Mouse (Mus musculus): ENCODE data around the gene Patj. TPM values are rescaled to one million over a fixed set of nuclear protein-coding genes. Genes with fewer than 3 reads are reported as not detected.

Gene Patj
- polyA plus RNA-seq, 1 experiment from 2014 or later = 1.4 TPM

- H3K4me3 ChIP-seq (replicated peaks) = no peak overlapping the region
- H3K27ac ChIP-seq = no peak overlapping the region
- no peaks in the 10 kb centered on the region for H3K4me1 ChIP-seq (replicated peaks)
- DNase-seq = no peak
- H3K4me2 ChIP-seq = no peak overlapping the region
- ATAC-seq (ENCODE audit: low read depth) = no peak
- H3K27me3 ChIP-seq = no peaks in the 10 kb centered on the region
- WGBS (ENCODE audit: insufficient replicate concordance) = 81% methylated on average over 13 of the region's 13 CpGs
- no peaks in the 10 kb centered on the region for H3K36me3 ChIP-seq
- no peak overlapping the region for H3K9ac ChIP-seq
- no peaks in the 10 kb centered on the region for H3K9me3 ChIP-seq (replicated peaks)
Measured at GRCm38 (mm10) chr4:98557192-98557591, 161.6 kb downstream of the Patj start.

- Histone ChIP-seq H3K27ac (no peak overlapping the region), H3K27me3 (no peaks in the 10 kb centered on the region), H3K4me3 (replicated peaks) (no peak overlapping the region), H3K4me1 (replicated peaks) (no peaks in the 10 kb centered on the region), H3K36me3 (no peaks in the 10 kb centered on the region), H3K4me2 (no peak overlapping the region), H3K9ac (no peak overlapping the region), H3K9me3 (replicated peaks) (no peaks in the 10 kb centered on the region)
- no peak for ATAC-seq (ENCODE audit: low read depth)
- 83% methylated on average over 9 of the region's 9 CpGs for WGBS (ENCODE audit: insufficient replicate concordance)
- DNase-seq = no peak
Measured at GRCm38 (mm10) chr4:98560196-98560830, 164.7 kb downstream of the Patj start.

GRCm38 (mm10) chr4:98563082-98563481 lies 167.5 kb downstream of the Patj start:
- Histone ChIP-seq H3K27ac (no peak overlapping the region), H3K4me3 (replicated peaks) (no peak overlapping the region), H3K36me3 (no peaks in the 10 kb centered on the region), H3K9ac (no peak overlapping the region), H3K9me3 (replicated peaks) (no peaks in the 10 kb centered on the region), H3K4me1 (replicated peaks) (no peaks in the 10 kb centered on the region), H3K4me2 (no peak overlapping the region), H3K27me3 (no peaks in the 10 kb centered on the region)
- WGBS (ENCODE audit: insufficient replicate concordance) = 53% methylated on average over 5 of the region's 5 CpGs
- ATAC-seq (ENCODE audit: low read depth) = no peak
- no peak for DNase-seq

GRCm38 (mm10) chr4:98563506-98564195 lies 168.1 kb downstream of the Patj start:
- DNase-seq (no peak), ATAC-seq (ENCODE audit: low read depth) (no peak)
- Histone ChIP-seq H3K4me3 (replicated peaks) (no peak overlapping the region), H3K9me3 (replicated peaks) (no peaks in the 10 kb centered on the region), H3K4me2 (no peak overlapping the region), H3K27me3 (no peaks in the 10 kb centered on the region), H3K4me1 (replicated peaks) (no peaks in the 10 kb centered on the region), H3K9ac (no peak overlapping the region), H3K27ac (no peak overlapping the region), H3K36me3 (no peaks in the 10 kb centered on the region)
- 62% methylated on average over 10 of the region's 10 CpGs for WGBS (ENCODE audit: insufficient replicate concordance)

GRCm38 (mm10) chr4:98564196-98564865 lies 168.7 kb downstream of the Patj start:
- no peaks in the 10 kb centered on the region for H3K9me3 ChIP-seq (replicated peaks)
- no peak overlapping the region for H3K9ac ChIP-seq
- DNase-seq (no peak), ATAC-seq (ENCODE audit: low read depth) (no peak)
- WGBS (ENCODE audit: insufficient replicate concordance) = 62% methylated on average over 6 of the region's 6 CpGs
- H3K4me3 ChIP-seq (replicated peaks) = no peak overlapping the region
- H3K4me1 ChIP-seq (replicated peaks) = no peaks in the 10 kb centered on the region
- H3K27me3 ChIP-seq = no peaks in the 10 kb centered on the region
- no peak overlapping the region for H3K4me2 ChIP-seq
- H3K36me3 ChIP-seq = no peaks in the 10 kb centered on the region
- no peak overlapping the region for H3K27ac ChIP-seq

GRCm38 (mm10) chr4:98566741-98567140 lies 171.2 kb downstream of the Patj start:
- no peak overlapping the region for H3K9ac ChIP-seq
- no peaks in the 10 kb centered on the region for H3K27me3 ChIP-seq
- no peak overlapping the region for H3K4me2 ChIP-seq
- DNase-seq (no peak), ATAC-seq (ENCODE audit: low read depth) (no peak)
- no peaks in the 10 kb centered on the region for H3K4me1 ChIP-seq (replicated peaks)
- H3K36me3 ChIP-seq = no peaks in the 10 kb centered on the region
- no peak overlapping the region for H3K27ac ChIP-seq
- 62% methylated on average over 6 of the region's 6 CpGs for WGBS (ENCODE audit: insufficient replicate concordance)
- H3K9me3 ChIP-seq (replicated peaks) = no peaks in the 10 kb centered on the region
- H3K4me3 ChIP-seq (replicated peaks) = no peak overlapping the region

GRCm38 (mm10) chr4:98567457-98567856 lies 171.9 kb downstream of the Patj start:
- Histone ChIP-seq H3K9ac (no peak overlapping the region), H3K9me3 (replicated peaks) (no peaks in the 10 kb centered on the region), H3K4me2 (no peak overlapping the region), H3K4me3 (replicated peaks) (no peak overlapping the region), H3K4me1 (replicated peaks) (no peaks in the 10 kb centered on the region), H3K27ac (no peak overlapping the region), H3K36me3 (no peaks in the 10 kb centered on the region), H3K27me3 (no peaks in the 10 kb centered on the region)
- WGBS (ENCODE audit: insufficient replicate concordance) = 78% methylated on average over 9 of the region's 9 CpGs
- no peak for DNase-seq
- ATAC-seq (ENCODE audit: low read depth) = no peak

GRCm38 (mm10) chr4:98569904-98570303 lies 174.3 kb downstream of the Patj start:
- Histone ChIP-seq H3K9me3 (replicated peaks) (no peaks in the 10 kb centered on the region), H3K36me3 (no peaks in the 10 kb centered on the region), H3K27ac (no peak overlapping the region), H3K4me3 (replicated peaks) (no peak overlapping the region), H3K9ac (no peak overlapping the region), H3K4me1 (replicated peaks) (no peaks in the 10 kb centered on the region), H3K27me3 (no peaks in the 10 kb centered on the region), H3K4me2 (no peak overlapping the region)
- 48% methylated on average over 4 of the region's 4 CpGs for WGBS (ENCODE audit: insufficient replicate concordance)
- no peak for DNase-seq
- ATAC-seq (ENCODE audit: low read depth) = no peak

GRCm38 (mm10) chr4:98577275-98577674 lies 181.7 kb downstream of the Patj start:
- Histone ChIP-seq H3K4me2 (no peak overlapping the region), H3K27me3 (no peaks in the 10 kb centered on the region), H3K9me3 (replicated peaks) (no peaks in the 10 kb centered on the region), H3K27ac (no peak overlapping the region), H3K4me1 (replicated peaks) (no peaks in the 10 kb centered on the region), H3K9ac (no peak overlapping the region), H3K4me3 (replicated peaks) (no peak overlapping the region), H3K36me3 (no peaks in the 10 kb centered on the region)
- ATAC-seq (ENCODE audit: low read depth) (no peak), DNase-seq (no peak)

GRCm38 (mm10) chr4:98577957-98578541 lies 182.5 kb downstream of the Patj start:
- Histone ChIP-seq H3K4me2 (no peak overlapping the region), H3K36me3 (no peaks in the 10 kb centered on the region), H3K9me3 (replicated peaks) (no peaks in the 10 kb centered on the region), H3K4me3 (replicated peaks) (no peak overlapping the region), H3K9ac (no peak overlapping the region), H3K4me1 (replicated peaks) (no peaks in the 10 kb centered on the region), H3K27ac (no peak overlapping the region), H3K27me3 (no peaks in the 10 kb centered on the region)
- 53% methylated on average over 3 of the region's 3 CpGs for WGBS (ENCODE audit: insufficient replicate concordance)
- DNase-seq (no peak), ATAC-seq (ENCODE audit: low read depth) (no peak)

- WGBS (ENCODE audit: insufficient replicate concordance) = 66% methylated on average over 8 of the region's 8 CpGs
Measured at GRCm38 (mm10) chr4:98581456-98581855, 185.9 kb downstream of the Patj start.

More at GRCm38 (mm10) chr4:98581456-98581855, 185.9 kb downstream of the Patj start:
- Histone ChIP-seq H3K4me2 (no peak overlapping the region), H3K27me3 (no peaks in the 10 kb centered on the region), H3K4me3 (replicated peaks) (no peak overlapping the region), H3K36me3 (no peaks in the 10 kb centered on the region), H3K9me3 (replicated peaks) (no peaks in the 10 kb centered on the region), H3K4me1 (replicated peaks) (no peaks in the 10 kb centered on the region), H3K9ac (no peak overlapping the region), H3K27ac (no peak overlapping the region)
- DNase-seq (no peak), ATAC-seq (ENCODE audit: low read depth) (no peak)
